21 mouse cellular contexts compared by ENCODE assay signal in genomic region chr12:8371746-8372510, GRCm38 (mm10). TPM values are rescaled to one million over a fixed set of nuclear protein-coding genes. Genes with fewer than 3 reads are reported as not detected.
DNase-seq lines count a peak whose midpoint lies in the region; ATAC-seq and TF ChIP-seq lines count a peak whose summit lies in the region.
"Had no signal": no experiment of that assay in that cellular context is flagged by ENCODE, and none has a peak within 500 bp of the region (broad histone marks: within the 10 kb centered on the region; RNA-seq: fewer than 3 reads in every experiment).

No protein-coding gene starts in this region.

- H3K79me2 ChIP-seq in CH12.LX (replicated peaks; ENCODE audit: control insufficient read depth, extremely low read depth, insufficient read depth, poor library complexity, severe bottlenecking) = no peaks in the 10 kb centered on the region

- TF ChIP-seq EP300 in CH12.LX (IDR thresholded peaks at IDR 0.05; ENCODE audit: low read length) = peak; percentile 73

- no peak for TF ChIP-seq CTCF in CH12.LX (conservative IDR thresholded peaks at IDR 0.05 in 1 of 2, IDR thresholded peaks at IDR 0.05 in 1 of 2; ENCODE audit: low read depth in 2 of 2, low read length in 2 of 2)

- H3K4me3 ChIP-seq in heart, embryonic 13.5 days = no peak overlapping the region
- no peak overlapping the region for H3K4me3 ChIP-seq in CH12.LX (replicated peaks in 1 of 3; ENCODE audit: low read depth in 2 of 3, low read length in 2 of 3, poor library complexity in 1 of 3)
- H3K4me3 ChIP-seq in intestine, embryonic 14.5 days (ENCODE audit: low read depth, low read length) = no peak overlapping the region
- H3K4me3 ChIP-seq in stomach, embryonic 15.5 days (replicated peaks) = no peak overlapping the region
- H3K4me3 ChIP-seq: embryonic facial prominence, embryonic 12.5 days; erythroblast, embryonic 14.5 days; kidney, embryonic 15.5 days; limb, embryonic 13.5 days; megakaryocyte, embryonic 14.5 days; midbrain, embryonic 15.5 days had no signal

- dilution Hi-C loops in CH12.LX (cut with MboI; ENCODE audit: extremely low pct_ligation_motif_present, extremely low pct_unique_long_range_greater_than_20kb, low sequenced_read_pairs) = no loop called here

- H3K9me3 ChIP-seq in heart, embryonic 13.5 days = no peaks in the 10 kb centered on the region
- no peaks in the 10 kb centered on the region for H3K9me3 ChIP-seq in CH12.LX (replicated peaks; ENCODE audit: low read length)
- no peaks in the 10 kb centered on the region for H3K9me3 ChIP-seq in intestine, embryonic 14.5 days (ENCODE audit: control insufficient read depth, low read length)
- no peaks in the 10 kb centered on the region for H3K9me3 ChIP-seq in stomach, embryonic 15.5 days
- H3K9me3 ChIP-seq: embryonic facial prominence, embryonic 12.5 days; kidney, embryonic 15.5 days; limb, embryonic 13.5 days; megakaryocyte, embryonic 14.5 days; midbrain, embryonic 15.5 days had no signal

- 27% methylated on average over 5 of the region's 5 CpGs for WGBS in heart, embryonic 13.5 days
- WGBS in intestine, embryonic 14.5 days = 48% methylated on average over 5 of the region's 5 CpGs
- WGBS in stomach, embryonic 15.5 days = 55% methylated on average over 5 of the region's 5 CpGs

- H3K9ac ChIP-seq in heart, embryonic 13.5 days = 0 out of 2 replicates have a peak overlapping the region, but pooled peaks have one; percentile 17
- no peak overlapping the region for H3K9ac ChIP-seq in CH12.LX (ENCODE audit: insufficient read depth, low read depth)
- no peak overlapping the region for H3K9ac ChIP-seq in intestine, embryonic 14.5 days (ENCODE audit: low read length)
- no peak overlapping the region for H3K9ac ChIP-seq in stomach, embryonic 15.5 days
- H3K9ac ChIP-seq: embryonic facial prominence, embryonic 12.5 days; kidney, embryonic 15.5 days; limb, embryonic 13.5 days; liver, embryonic 14.5 days; midbrain, embryonic 15.5 days had no signal

- intact Hi-C loops in heart, postnatal 25 days (cut with DNase I) = loop anchor here (5.0 kb wide), 1 partner anchor 40 kb away; no protein-coding TSS in a partner anchor

- no peaks in the 10 kb centered on the region for H3K27me3 ChIP-seq in heart, embryonic 13.5 days (replicated peaks)
- no peaks in the 10 kb centered on the region for H3K27me3 ChIP-seq in CH12.LX (replicated peaks)
- no peaks in the 10 kb centered on the region for H3K27me3 ChIP-seq in intestine, embryonic 14.5 days (replicated peaks; ENCODE audit: control insufficient read depth, insufficient read depth, low read length)
- H3K27me3 ChIP-seq in stomach, embryonic 15.5 days (replicated peaks) = no peaks in the 10 kb centered on the region
- H3K27me3 ChIP-seq: embryonic facial prominence, embryonic 12.5 days; kidney, embryonic 15.5 days; limb, embryonic 13.5 days; megakaryocyte, embryonic 14.5 days; midbrain, embryonic 15.5 days had no signal

- DNase-seq in heart, postnatal 25 days (ENCODE audit: low spot score) = no peak
- peak; percentile 48 for DNase-seq in CH12.LX (ENCODE audit: extremely low read depth)
- no peak for DNase-seq in intestine, embryonic 14.5 days (ENCODE audit: low spot score)
- no peak for DNase-seq in thymus, postnatal 10 days (ENCODE audit: low spot score in 2 of 2)
- DNase-seq in layer of hippocampus, adult 18-20 months (ENCODE audit: low spot score in 2 of 2) = no peak
- DNase-seq: cerebellum, adult 2 months; gastrocnemius, postnatal 14 days; kidney, postnatal 4 days; lung, postnatal 10 days; right cerebral cortex, postnatal 25 days; thymus, postnatal 36 days had no signal

- TF ChIP-seq RAD21 in CH12.LX (IDR thresholded peaks at IDR 0.05; ENCODE audit: low read depth, low read length) = no peak

- no peak for ATAC-seq in heart, embryonic 13.5 days (ENCODE audit: extremely low read depth, insufficient number of reproducible peaks, low FRiP score, low TSS enrichment)
- ATAC-seq in intestine, embryonic 14.5 days (replicated peaks; ENCODE audit: low FRiP score, low TSS enrichment, low read depth) = peak; percentile 89
- peak; percentile 65; the same call in 1 of the 2 replicates for ATAC-seq in stomach, embryonic 15.5 days (ENCODE audit: insufficient read depth, low FRiP score, low read depth)
- ATAC-seq: forebrain, embryonic 14.5 days; midbrain, embryonic 15.5 days had no signal

- no peaks in the 10 kb centered on the region for H3K36me3 ChIP-seq in heart, embryonic 13.5 days
- no peaks in the 10 kb centered on the region for H3K36me3 ChIP-seq in CH12.LX (replicated peaks in 1 of 2; ENCODE audit: control insufficient read depth in 1 of 2, insufficient read depth in 1 of 2, low read length in 1 of 2)
- no peaks in the 10 kb centered on the region for H3K36me3 ChIP-seq in intestine, embryonic 14.5 days (ENCODE audit: control insufficient read depth, insufficient read depth, low read length)
- H3K36me3 ChIP-seq in stomach, embryonic 15.5 days = no peaks in the 10 kb centered on the region
- H3K36me3 ChIP-seq: embryonic facial prominence, embryonic 12.5 days; kidney, embryonic 15.5 days; limb, embryonic 13.5 days; midbrain, embryonic 15.5 days had no signal

- H3K27ac ChIP-seq in heart, embryonic 13.5 days (replicated peaks) = peak overlapping the region; percentile 52; the same call in 1 of the 2 replicates
- H3K27ac ChIP-seq in CH12.LX (ENCODE audit: insufficient read depth, low read depth) = no peak overlapping the region
- peak overlapping the region; percentile 54; the same call in 1 of the 2 replicates for H3K27ac ChIP-seq in intestine, embryonic 14.5 days (ENCODE audit: low read depth)
- H3K27ac ChIP-seq in stomach, embryonic 15.5 days = no peak overlapping the region; the same call in 1 of the 2 replicates
- H3K27ac ChIP-seq: embryonic facial prominence, embryonic 12.5 days; kidney, embryonic 15.5 days; limb, embryonic 13.5 days; liver, embryonic 14.5 days; midbrain, embryonic 15.5 days had no signal

- no peak overlapping the region for H3K4me2 ChIP-seq in heart, embryonic 13.5 days
- H3K4me2 ChIP-seq in CH12.LX (ENCODE audit: insufficient read depth, low read depth, poor library complexity, severe bottlenecking) = no peak overlapping the region
- H3K4me2 ChIP-seq in intestine, embryonic 14.5 days (ENCODE audit: low read length) = no peak overlapping the region
- H3K4me2 ChIP-seq in stomach, embryonic 15.5 days = no peak overlapping the region
- H3K4me2 ChIP-seq: embryonic facial prominence, embryonic 12.5 days; kidney, embryonic 15.5 days; limb, embryonic 13.5 days; midbrain, embryonic 15.5 days had no signal

- in situ Hi-C loops in CH12.LX (cut with MboI; ENCODE audit: low pct_ligation_motif_present, low pct_unique_long_range_greater_than_20kb, low sequenced_read_pairs) = no loop called here

- no peak for TF ChIP-seq POLR2A in CH12.LX (IDR thresholded peaks at IDR 0.05; ENCODE audit: low read depth, low read length)

- peaks cover 20% of the 10 kb centered on the region for H3K4me1 ChIP-seq in heart, embryonic 13.5 days
- H3K4me1 ChIP-seq in CH12.LX (ENCODE audit: control insufficient read depth in 1 of 2, insufficient read depth in 2 of 2) = peaks cover 22 to 33% of the 10 kb centered on the region in 2 experiments
- peaks cover 9% of the 10 kb centered on the region; the same call in 1 of the 2 replicates for H3K4me1 ChIP-seq in intestine, embryonic 14.5 days (replicated peaks; ENCODE audit: control insufficient read depth, insufficient read depth, low read length)
- no peaks in the 10 kb centered on the region for H3K4me1 ChIP-seq in stomach, embryonic 15.5 days
- H3K4me1 ChIP-seq: embryonic facial prominence, embryonic 12.5 days; limb, embryonic 13.5 days; midbrain, embryonic 15.5 days had no signal

TF ChIP-seq in CH12.LX, 34 proteins besides CTCF, POLR2A, EP300 and RAD21:
- no peak for TF ChIP-seq KAT2A (IDR thresholded peaks at IDR 0.05; ENCODE audit: insufficient replicate concordance, low read length)
- no peak for TF ChIP-seq ZNF384 (IDR thresholded peaks at IDR 0.05; ENCODE audit: low read depth, low read length)
- TF ChIP-seq TCF12 (IDR thresholded peaks at IDR 0.05; ENCODE audit: low read depth, low read length) = no peak
- no peak for TF ChIP-seq E2F4 (IDR thresholded peaks at IDR 0.05; ENCODE audit: insufficient replicate concordance, low read depth, low read length)
- no peak for TF ChIP-seq USF1 (IDR thresholded peaks at IDR 0.05; ENCODE audit: low read depth, low read length)
- TF ChIP-seq IRF4 (IDR thresholded peaks at IDR 0.05; ENCODE audit: low read depth, low read length) = peak; percentile 75

RNA-seq across cellular contexts. Expression of gene Hs1bp3, which starts 58.7 kb away (rescaled TPM):
- 14.3 and 15.6 TPM in 2 replicates for polyA plus RNA-seq in heart, embryonic 13.5 days (2015; fragmentation: Nextera tagmentation; extraction: Ambion mirVana)
- 10 to 100 TPM; 11.9 to 14.1 TPM for total RNA-seq in heart, postnatal 25 days (2021)
- total RNA-seq in CH12.LX (2012; rRNA removed) = 4.0 and 4.7 TPM in 2 replicates
- 2.6 and 2.9 TPM in 2 replicates for total RNA-seq in CH12.LX (2014; rRNA removed)
- 8.2 and 10.1 TPM in 2 replicates for polyA plus RNA-seq in CH12.LX (2012; ENCODE audit: insufficient read length, low read depth)
- 15.4 and 15.7 TPM in 2 replicates for polyA plus RNA-seq in intestine, embryonic 14.5 days (2014; fragmentation: Nextera tagmentation; extraction: Ambion mirVana)
- polyA plus RNA-seq in stomach, embryonic 15.5 days (2015; fragmentation: Nextera tagmentation; extraction: Ambion mirVana) = 14.5 and 14.9 TPM in 2 replicates
- 10 to 100 TPM; 18.2 to 18.3 TPM for total RNA-seq in layer of hippocampus, adult 18-20 months (2021)

Comparison
In these comparisons a context has a peak if more than half of its experiments do, and no peak if none do; other contexts are left out.
1. H3K27ac ChIP-seq: peak in heart, embryonic 13.5 days (single experiment) and intestine, embryonic 14.5 days (single experiment); none in CH12.LX (single experiment) and stomach, embryonic 15.5 days (single experiment).